Mouse (Mus musculus) skeletal muscle tissue, adult 2 months (tissue): ENCODE data around the gene Adam22.
A peak's percentile ranks its signal among the peaks of the same experiment; 100 is the strongest.
"Not testable (repeated sequence)": the region's sequence is repeated elsewhere in the genome, so short reads cannot be mapped to it uniquely, and the experiment has no call there.

ENCODE experiments used
- DNase-seq: peaks from one replicate; pipeline ENCODE4 v3.0.0-alpha.2; 2012; ENCODE audit warnings: low read depth, low spot score

Adam22 gene

GRCm38 (mm10) chr5:8326671-8327070 is 41.3 kb downstream of the Adam22 start:
- no peak for DNase-seq

DNA sequence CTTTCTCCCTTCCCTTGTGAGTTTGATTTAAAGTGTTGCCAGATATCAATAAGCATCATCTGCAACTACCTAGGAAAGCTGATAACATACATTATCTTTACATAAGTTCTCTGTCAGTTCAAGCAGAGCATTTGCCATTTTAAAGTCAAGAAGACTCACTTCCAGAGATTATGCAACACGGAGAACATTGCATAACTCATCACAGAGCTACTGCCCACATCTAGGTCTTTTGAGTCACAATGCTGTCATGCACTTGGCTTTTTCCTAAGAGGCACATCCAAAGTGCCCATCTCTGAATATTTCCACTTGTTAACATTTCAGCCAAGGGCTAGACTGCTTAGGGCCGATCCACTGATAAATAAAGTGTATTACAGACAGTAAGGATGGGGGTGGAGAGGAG is 55.6 kb downstream of the Adam22 start:
- peak; percentile 49 for DNase-seq

- no peak for DNase-seq
These were observed 57.1 kb downstream of the Adam22 start for GRCm38 (mm10) chr5:8310907-8311306.

GRCm38 (mm10) chr5:8297719-8298419 is 70.1 kb downstream of the Adam22 start:
- DNase-seq: no peak

DNA sequence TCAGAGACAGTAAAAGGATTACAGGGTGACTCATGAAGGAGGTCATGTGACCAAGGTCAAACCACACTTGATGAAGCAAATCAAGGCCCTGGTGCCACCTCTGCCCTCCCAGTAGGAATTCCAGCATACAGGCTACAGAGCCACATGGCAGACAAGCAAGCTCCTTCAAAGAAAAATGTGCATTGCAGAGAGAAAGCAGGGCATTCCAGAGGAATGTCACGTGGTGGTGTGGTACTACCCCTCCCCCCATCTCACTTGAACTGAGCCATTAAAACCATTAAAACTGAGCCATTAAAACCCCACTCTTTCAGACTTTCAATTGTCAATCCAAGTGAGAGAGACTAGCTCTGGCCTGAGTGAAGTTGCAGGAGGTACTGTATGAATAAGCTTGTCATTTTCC is 74.7 kb downstream of the Adam22 start:
- DNase-seq: no peak

DNA sequence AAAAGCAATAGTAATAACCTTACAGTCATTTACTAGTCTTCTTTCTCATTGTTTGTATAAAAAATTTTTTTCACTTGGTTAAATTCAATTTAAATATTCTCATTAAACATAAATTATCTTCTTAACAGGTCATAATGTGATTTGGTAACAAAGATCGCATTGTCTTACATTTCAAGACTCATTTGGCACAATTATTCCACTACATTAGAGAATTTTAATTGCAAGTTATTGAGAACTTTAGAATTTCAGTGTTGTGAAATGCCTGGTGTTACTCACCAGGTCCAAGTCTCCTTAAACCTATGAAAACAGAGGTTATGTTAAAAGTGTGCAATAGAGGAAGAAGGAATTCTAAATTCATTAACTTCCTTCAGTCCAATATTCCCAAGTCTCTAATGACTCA is 76.5 kb downstream of the Adam22 start:
- DNase-seq: no peak

DNA sequence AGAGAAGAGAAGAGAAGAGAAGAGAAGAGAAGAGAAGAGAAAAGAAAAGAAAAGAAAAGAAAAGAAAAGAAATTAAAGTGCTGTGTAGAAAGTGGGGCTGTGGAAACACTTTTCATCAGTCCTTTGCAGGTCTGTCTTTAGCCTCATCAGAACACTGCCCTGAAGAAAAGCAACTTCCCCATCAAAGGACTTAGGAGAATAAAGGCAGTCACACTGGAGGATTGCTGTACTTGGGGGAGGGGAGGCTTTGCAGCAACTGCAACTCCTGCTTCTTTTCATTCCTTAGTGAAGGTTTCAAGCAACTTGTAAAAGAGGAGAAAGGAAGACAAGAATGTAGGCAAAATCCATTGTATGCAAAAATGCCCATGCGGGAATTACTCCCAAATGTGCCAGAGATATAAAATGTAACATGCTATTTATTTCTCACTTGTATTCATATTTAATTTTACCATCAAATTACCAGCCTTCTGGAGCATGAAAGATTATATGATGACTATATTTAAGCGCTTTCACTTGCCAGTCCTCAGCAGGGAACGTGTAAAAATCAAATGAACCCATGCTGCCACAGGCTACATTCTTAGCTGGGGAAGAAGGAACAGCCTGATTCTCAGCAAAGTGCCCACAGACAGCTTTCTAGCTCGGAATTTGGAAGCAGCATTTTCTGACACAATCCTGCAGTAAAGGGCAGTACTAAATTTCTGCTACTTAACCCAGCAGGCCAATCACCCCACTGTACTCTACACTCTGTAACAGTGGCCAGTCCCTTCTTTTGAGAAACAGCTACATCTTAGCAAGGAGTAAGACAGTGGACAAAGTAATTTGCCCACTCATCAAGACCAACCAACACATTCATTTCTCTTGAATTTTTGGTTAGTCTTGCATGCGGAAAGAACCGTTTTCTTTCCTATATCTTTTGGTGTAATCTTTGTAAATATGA is 78.0 kb downstream of the Adam22 start:
- no peak for DNase-seq

DNA sequence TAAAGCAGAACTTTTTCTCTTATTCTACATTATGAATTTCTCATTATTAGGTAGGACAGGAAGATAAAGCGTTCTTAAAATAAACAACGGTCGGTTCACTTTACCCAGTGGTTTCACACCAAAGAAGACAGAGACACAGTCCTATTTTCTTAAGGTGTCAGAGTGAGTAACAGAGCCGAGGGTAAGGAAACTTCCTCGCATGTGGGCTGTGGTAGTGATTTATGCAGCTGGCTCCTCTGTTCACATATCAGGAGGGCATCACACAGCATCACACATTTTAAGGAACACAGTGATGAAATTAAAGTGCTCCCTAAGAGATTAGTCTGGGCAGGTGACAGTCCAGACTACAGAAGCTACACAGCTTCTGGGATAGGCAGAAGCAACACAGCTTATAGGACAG is 83.8 kb downstream of the Adam22 start:
- DNase-seq: no peak

GRCm38 (mm10) chr5:8276141-8276540 is 91.8 kb downstream of the Adam22 start:
- DNase-seq: no peak

DNA sequence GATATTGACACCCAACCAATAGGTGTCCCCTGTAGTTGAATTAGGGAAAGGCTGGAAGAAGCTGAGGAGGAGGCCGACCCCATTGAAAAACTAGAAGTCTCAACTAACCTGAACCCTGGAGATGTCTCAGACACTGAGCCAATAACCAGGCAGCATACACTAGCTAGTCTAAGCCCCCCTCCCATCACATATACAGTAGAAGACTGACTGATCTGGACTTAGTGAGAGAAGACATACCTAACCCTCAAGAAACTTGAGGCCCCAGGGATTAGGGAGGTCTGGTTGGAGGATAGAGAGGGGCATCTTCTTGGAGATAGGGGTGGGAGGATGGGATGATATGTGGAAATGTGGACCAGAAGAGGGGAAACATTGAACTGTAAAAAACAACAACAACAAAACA is 110.6 kb downstream of the Adam22 start:
- DNase-seq: no peak

- DNase-seq: no peak
These were observed 111.5 kb downstream of the Adam22 start for GRCm38 (mm10) chr5:8256487-8256886.

GRCm38 (mm10) chr5:8244696-8245095 is 123.3 kb downstream of the Adam22 start:
- no peak for DNase-seq

- no peak for DNase-seq
These were observed 124.8 kb downstream of the Adam22 start for GRCm38 (mm10) chr5:8243064-8243615.

DNA sequence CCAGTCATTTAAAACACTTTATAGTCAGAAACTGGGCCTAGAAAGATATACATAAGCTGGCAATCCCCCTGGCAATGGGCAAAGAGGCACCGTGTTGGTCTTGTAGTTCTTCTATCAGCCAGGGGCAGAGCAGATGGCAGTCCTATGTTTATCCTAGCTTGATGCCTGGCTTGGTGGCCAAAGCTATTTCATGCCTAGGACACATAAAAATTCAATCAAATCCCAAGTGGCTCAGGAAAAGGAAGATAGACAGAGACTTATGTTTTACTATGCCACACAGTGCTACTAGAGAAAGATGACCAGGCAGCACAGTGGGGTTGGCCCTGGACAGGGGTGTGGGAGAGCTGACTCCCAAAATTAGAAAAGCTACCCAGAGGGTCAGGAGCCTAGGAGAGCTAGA is 125.3 kb downstream of the Adam22 start:
- DNase-seq: no peak

- DNase-seq: no peak
These were observed 140.9 kb downstream of the Adam22 start for GRCm38 (mm10) chr5:8227073-8227472.

DNA sequence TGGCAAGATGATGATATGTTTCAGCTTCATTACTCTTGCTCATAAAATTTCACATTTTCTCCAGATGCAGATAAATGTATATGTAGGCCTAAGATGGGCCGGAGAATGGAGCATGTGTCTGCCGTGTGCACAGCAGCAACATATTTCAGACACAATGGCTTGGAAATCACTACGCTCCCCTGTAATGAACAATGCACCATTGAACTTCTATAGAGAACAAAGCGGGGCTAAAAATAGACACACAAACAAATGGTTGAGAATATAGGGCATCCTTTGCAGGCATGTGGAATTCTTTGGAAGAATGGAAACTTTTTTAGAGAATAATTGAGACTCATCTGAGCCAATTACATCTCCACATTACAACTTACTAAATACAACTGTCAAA is 143.6 kb downstream of the Adam22 start:
- DNase-seq: no peak

- DNase-seq: no peak
These were observed 144.2 kb downstream of the Adam22 start for GRCm38 (mm10) chr5:8223597-8224320.

GRCm38 (mm10) chr5:8221630-8222029 is 146.3 kb downstream of the Adam22 start:
- no peak for DNase-seq

DNA sequence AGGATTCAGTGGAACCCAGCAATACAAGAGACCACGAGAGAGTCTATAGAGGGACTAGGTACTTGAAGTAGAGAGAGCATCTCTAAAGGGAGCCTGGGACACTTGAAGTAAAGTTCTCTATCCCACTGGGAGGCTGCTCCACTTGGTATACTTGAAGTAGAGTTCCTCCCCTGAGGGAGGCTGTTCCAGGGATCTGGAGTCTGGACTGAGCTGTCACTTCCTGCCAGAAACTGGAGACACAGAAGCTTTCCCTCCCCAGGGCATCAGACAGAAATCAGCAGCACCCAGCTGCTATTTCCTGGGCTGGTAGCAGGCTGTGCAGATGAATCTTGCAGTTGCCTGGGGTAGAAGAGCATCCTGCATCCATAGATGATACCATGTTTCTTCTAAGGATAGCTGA is 152.1 kb downstream of the Adam22 start:
- DNase-seq: peak; percentile 10

DNA sequence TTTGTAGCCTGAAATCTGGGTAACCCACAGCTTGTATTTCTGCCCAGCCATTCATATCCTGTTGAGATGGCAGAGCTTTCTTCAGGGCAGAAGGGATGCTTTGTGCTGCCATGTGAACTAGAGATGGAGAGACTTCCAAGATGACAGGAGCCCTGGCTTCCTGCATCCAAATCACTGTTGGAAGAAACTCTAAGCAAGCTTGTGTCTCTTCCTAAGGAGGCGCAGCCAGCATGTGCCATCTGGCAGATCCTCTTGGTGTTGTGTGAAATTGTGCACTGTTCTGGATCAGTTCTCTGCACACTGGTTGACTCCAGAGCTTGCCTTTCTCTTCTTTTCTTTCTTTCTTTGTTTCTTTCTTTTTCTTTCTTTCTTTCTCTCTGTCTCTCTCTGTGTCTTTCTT is 183.0 kb downstream of the Adam22 start:
- not testable (repeated sequence) for DNase-seq

DNA sequence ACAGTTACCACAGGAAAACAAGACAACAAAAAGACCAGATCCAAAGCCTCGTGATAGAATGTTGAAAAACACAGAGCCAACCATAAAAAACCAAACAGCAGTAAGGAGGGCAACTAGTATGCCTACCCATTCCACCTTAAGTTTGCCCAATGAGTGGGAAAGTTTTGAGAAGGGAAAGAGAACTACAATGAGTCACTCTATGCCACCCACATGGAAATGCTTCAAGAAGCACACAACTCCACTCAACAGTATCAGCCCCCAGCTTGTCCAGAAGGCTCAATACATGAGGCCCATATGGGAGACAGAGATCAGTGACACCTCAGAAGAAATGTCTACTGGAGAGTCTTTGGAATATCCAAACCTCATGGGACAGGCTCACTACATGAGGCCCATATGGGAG is 187.3 kb downstream of the Adam22 start:
- DNase-seq: no peak

- peak; percentile 12 for DNase-seq
These were observed 189.8 kb downstream of the Adam22 start for GRCm38 (mm10) chr5:8178111-8178510.
